Mouse (Mus musculus): Measurements from ENCODE around the gene Actl11. TPM values are rescaled to one million over a fixed set of nuclear protein-coding genes. Genes with fewer than 3 reads are reported as not detected.

The Actl11 gene
- total and polyA plus RNA-seq, 2 experiments from 2014 or later: not detected

DNA sequence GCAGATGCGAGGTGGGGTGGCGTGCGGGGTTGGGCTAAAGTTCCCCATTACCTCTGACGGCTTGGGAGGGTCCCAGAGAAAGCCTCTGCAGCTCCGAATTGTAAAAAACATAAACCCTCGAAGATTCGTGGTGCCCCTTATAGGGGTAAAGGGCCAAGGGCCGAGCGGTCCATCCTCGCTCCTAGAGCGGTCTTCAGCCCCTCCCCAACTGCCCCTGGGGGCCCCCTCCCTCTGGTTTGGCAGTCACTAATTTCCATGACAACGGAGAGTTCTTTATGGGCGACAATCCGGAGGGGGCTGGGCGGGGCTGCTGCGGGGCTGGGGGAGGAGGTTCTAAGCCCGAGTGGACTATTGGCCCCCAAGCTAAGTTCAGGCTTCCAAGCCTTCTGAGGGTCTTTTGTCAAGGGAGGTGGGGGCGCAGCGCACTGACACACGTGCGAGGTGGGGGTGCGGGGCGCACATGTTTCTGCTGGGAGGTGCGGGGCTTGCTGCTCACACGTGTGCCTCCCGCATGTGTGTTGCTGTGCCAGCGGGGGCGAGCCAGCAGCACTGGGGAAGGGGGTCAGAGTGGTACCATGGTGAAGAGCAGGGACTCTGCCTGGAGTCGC lies 8.1 kb downstream of the Actl11 start:
- no peak overlapping the region for H3K27ac ChIP-seq (ENCODE audit: low read depth, low read length)
- no peaks in the 10 kb centered on the region for H3K36me3 ChIP-seq (ENCODE audit: insufficient read depth, low read length)
- no peak for DNase-seq (ENCODE audit: low spot score)
- peak overlapping the region; percentile 76 for H3K9ac ChIP-seq (replicated peaks; ENCODE audit: low read length, poor library complexity, severe bottlenecking)
- whole genome bisulfite sequencing: under 1% methylated on average over 29 of the region's 29 CpGs
- H3K27me3 ChIP-seq (ENCODE audit: insufficient read depth, low read length): no peaks in the 10 kb centered on the region
- peak overlapping the region; percentile 67 for H3K4me3 ChIP-seq (ENCODE audit: low read depth, low read length)
- ATAC-seq (ENCODE audit: low FRiP score): peak; percentile 59
- H3K4me1 ChIP-seq (ENCODE audit: insufficient read depth, low read length): 0 out of 2 replicates have a peak, but pooled peaks cover 10% of the 10 kb centered on the region
- TF ChIP-seq CTCF (IDR thresholded peaks at IDR 0.05): no peak
- H3K9me3 ChIP-seq (ENCODE audit: low read length): no peaks in the 10 kb centered on the region
- H3K4me2 ChIP-seq (ENCODE audit: low read depth, low read length, poor library complexity, severe bottlenecking): peak overlapping the region; percentile 78

DNA sequence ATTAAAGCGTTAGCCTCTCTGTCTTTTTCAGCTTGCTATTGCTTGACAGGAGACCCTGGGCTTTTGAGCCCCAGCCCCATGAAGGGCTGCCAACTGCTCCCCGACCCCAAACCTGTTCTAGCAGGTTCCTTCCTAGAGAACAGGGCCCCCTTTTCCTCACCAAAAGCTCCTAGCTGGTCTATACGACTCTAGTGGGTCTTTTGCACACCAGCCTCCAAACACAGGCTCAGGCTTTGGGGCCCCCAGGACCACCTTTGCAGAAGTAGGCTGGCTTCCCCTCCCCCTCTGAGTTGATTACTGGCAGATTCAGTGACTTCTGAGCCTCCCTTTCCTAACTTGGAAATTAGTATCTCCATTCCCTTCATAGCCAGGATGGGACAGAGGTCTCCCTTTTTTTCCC lies 8.6 kb downstream of the Actl11 start:
- Histone ChIP-seq H3K36me3 (ENCODE audit: insufficient read depth, low read length) (no peaks in the 10 kb centered on the region), H3K9ac (replicated peaks; ENCODE audit: low read length, poor library complexity, severe bottlenecking) (peak overlapping the region; percentile 76), H3K9me3 (ENCODE audit: low read length) (no peaks in the 10 kb centered on the region), H3K27me3 (ENCODE audit: insufficient read depth, low read length) (no peaks in the 10 kb centered on the region), H3K4me2 (ENCODE audit: low read depth, low read length, poor library complexity, severe bottlenecking) (peak overlapping the region; percentile 78), H3K4me1 (ENCODE audit: insufficient read depth, low read length) (0 out of 2 replicates have a peak, but pooled peaks cover 10% of the 10 kb centered on the region), H3K4me3 (ENCODE audit: low read depth, low read length) (peak overlapping the region; percentile 67), H3K27ac (ENCODE audit: low read depth, low read length) (no peak overlapping the region)
- no peak for TF ChIP-seq CTCF (IDR thresholded peaks at IDR 0.05)
- DNase-seq (ENCODE audit: low spot score) (no peak), ATAC-seq (ENCODE audit: low FRiP score) (no peak)
- WGBS: 5% methylated on average over 3 of the region's 3 CpGs

DNA sequence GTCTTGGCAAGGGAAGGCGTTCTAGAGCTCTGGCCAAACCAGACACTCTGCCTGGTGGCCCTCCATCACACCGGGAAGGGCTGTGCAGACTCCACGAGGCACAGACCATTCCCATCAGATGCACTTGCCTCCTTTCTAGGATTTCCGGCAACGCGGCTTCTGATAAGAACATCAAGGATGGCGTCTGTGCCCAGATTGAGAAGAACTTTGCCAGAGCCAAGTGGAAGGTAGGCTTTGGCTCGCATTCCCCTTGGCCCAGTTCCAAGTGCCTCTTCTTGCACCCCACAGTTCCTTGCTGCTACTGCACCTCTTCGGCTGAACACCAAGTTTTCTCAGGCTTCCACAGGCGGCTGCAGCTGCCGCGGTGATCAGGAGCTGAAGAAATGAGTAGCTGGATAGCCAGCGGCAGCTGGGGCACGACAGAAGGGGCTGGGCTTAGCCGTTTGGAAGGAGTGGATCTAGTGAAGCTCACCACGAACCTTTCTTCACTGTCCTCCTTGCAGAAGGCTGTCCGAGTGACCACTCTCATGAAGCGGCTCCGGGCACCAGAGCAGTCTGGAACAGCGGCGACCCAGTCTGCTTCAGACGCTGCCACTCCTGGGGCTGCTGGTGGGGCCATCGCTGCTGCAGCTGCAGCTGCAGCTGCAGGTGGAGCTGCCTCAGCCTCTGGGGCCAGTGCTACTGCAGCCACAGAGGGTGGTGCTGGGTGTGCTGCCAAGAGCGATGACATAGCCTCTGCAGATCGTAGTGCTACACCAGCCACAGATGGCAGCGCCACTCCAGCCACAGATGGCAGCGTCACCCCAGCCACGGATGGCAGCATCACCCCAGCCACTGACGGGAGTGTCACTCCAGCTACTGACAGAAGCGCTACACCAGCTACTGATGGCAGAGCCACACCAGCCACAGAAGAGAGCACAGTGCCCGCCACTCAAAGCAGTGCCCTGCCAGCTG lies 19.2 kb downstream of the Actl11 start:
- Histone ChIP-seq H3K36me3 (ENCODE audit: insufficient read depth, low read length) (peaks cover 29% of the 10 kb centered on the region), H3K4me1 (ENCODE audit: insufficient read depth, low read length) (no peaks in the 10 kb centered on the region), H3K4me2 (ENCODE audit: low read depth, low read length, poor library complexity, severe bottlenecking) (no peak overlapping the region), H3K27ac (ENCODE audit: low read depth, low read length) (no peak overlapping the region), H3K9me3 (ENCODE audit: low read length) (no peaks in the 10 kb centered on the region), H3K27me3 (ENCODE audit: insufficient read depth, low read length) (no peaks in the 10 kb centered on the region), H3K4me3 (ENCODE audit: low read depth, low read length) (no peak overlapping the region), H3K9ac (replicated peaks; ENCODE audit: low read length, poor library complexity, severe bottlenecking) (no peak overlapping the region)
- TF ChIP-seq CTCF (IDR thresholded peaks at IDR 0.05): no peak
- DNase-seq (ENCODE audit: low spot score) (peak; percentile 44), ATAC-seq (ENCODE audit: low FRiP score) (no peak)
- WGBS: 92% methylated on average over 31 of the region's 31 CpGs

DNA sequence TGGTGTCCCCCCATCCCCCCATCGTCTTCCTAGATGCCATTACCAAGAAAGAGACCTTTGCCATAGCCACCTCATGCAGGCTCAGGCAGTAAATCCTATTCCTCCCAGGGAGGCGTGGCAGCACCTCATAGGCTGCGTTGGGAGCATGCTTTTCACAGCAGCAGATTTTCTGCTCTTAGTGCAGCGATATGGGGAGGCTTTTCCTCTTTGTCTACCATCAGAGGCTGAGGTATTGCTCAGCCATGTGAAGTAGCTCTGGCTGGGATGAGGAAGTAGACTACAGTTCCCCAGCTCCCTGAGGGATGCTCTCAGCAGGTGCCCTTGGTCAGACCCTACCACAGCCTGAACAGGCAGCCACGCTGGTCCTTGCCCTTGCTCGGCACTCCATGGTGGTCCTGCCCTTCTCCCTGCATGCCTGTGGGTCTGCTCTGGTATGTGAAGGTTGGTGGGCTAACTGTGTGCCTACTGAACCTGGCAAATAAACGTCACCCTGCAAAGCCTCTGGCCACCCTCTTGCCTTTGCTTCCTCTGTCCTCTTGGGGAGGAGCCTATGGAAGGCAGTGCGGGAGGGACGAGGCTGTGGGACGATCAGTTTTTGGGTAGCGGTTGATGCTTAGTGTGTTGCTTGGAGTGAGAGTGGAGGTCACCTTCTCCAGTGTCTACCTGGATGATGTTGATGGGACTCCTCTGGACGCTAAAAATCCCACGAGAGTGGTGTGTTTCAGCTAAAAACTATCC lies 21.1 kb downstream of the Actl11 start:
- no peak overlapping the region for H3K4me2 ChIP-seq (ENCODE audit: low read depth, low read length, poor library complexity, severe bottlenecking)
- no peak overlapping the region for H3K9ac ChIP-seq (replicated peaks; ENCODE audit: low read length, poor library complexity, severe bottlenecking)
- H3K27ac ChIP-seq (ENCODE audit: low read depth, low read length): no peak overlapping the region
- 76% methylated on average over 13 of the region's 13 CpGs for WGBS
- H3K4me3 ChIP-seq (ENCODE audit: low read depth, low read length): no peak overlapping the region
- peaks cover 29% of the 10 kb centered on the region for H3K36me3 ChIP-seq (ENCODE audit: insufficient read depth, low read length)
- no peak for ATAC-seq (ENCODE audit: low FRiP score)
- no peaks in the 10 kb centered on the region for H3K4me1 ChIP-seq (ENCODE audit: insufficient read depth, low read length)
- no peak for DNase-seq (ENCODE audit: low spot score)
- no peak for TF ChIP-seq CTCF (IDR thresholded peaks at IDR 0.05)
- H3K27me3 ChIP-seq (ENCODE audit: insufficient read depth, low read length): no peaks in the 10 kb centered on the region
- H3K9me3 ChIP-seq (ENCODE audit: low read length): no peaks in the 10 kb centered on the region

DNA sequence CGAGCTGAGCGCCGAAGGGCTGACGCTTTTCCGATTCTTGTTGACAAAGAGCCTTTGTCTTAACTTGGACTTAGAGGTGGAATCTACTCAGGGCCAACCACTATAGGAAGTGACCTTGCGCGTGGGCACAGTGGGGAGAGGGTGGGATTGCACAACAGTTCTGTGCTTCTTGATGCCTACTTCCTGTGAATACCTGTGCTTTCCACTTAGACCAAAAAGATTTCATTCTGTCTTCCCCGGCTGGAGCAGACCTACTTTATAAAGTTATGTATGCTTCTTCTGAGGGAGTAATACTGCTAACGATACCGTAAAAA lies 21.6 kb downstream of the Actl11 start, which contains the start of gene Traip:
Gene Traip (plus strand): TSS at position 215 of the 314 bp plus-strand sequence.
- Histone ChIP-seq H3K36me3 (ENCODE audit: insufficient read depth, low read length) (peaks cover 29% of the 10 kb centered on the region), H3K4me3 (ENCODE audit: low read depth, low read length) (peak within 1 kb of the TSS; percentile 49), H3K27ac (ENCODE audit: low read depth, low read length) (peak within 1 kb of the TSS; percentile 70), H3K9me3 (ENCODE audit: low read length) (no peaks in the 10 kb centered on the region), H3K4me2 (ENCODE audit: low read depth, low read length, poor library complexity, severe bottlenecking) (peak within 1 kb of the TSS; percentile 63), H3K4me1 (ENCODE audit: insufficient read depth, low read length) (no peaks in the 10 kb centered on the region), H3K27me3 (ENCODE audit: insufficient read depth, low read length) (no peaks in the 10 kb centered on the region), H3K9ac (replicated peaks; ENCODE audit: low read length, poor library complexity, severe bottlenecking) (peak within 1 kb of the TSS; percentile 29; the same call in 1 of the 2 replicates)
- 92% methylated on average over 10 of the region's 10 CpGs for WGBS
- no peak for DNase-seq (ENCODE audit: low spot score)
- no peak for ATAC-seq (ENCODE audit: low FRiP score)
- TF ChIP-seq CTCF (IDR thresholded peaks at IDR 0.05): no peak
